Mouse (Mus musculus) left cerebral cortex, adult 8-10 months (tissue): ENCODE data around the gene Wtap. TPM values are rescaled to one million over a fixed set of nuclear protein-coding genes. Genes with fewer than 3 reads are reported as not detected.
"Not testable (repeated sequence)": the region's sequence is repeated elsewhere in the genome, so short reads cannot be mapped to it uniquely, and the experiment has no call there.

Experiments
- DNase-seq, 2 experiments: peaks; one replicate each; pipeline ENCODE4 v3.0.0; 2022; ENCODE audit warnings: low spot score in 2 of 2
- total RNA-seq, 4 experiments: library from RNA; stranded (reverse); gene quantifications; 2 replicates each; pipeline ENCODE4 v1.2.4; 2022

The Wtap gene
- 10 to 100 TPM; 51.8 to 58.0 (median 54.8) TPM for total RNA-seq

- no peak for DNase-seq
Measured at GRCm38 (mm10) chr17:12994069-12994468, at the start of gene Wtap. Gene Wtap (minus strand): TSS chr17:12994169.

GRCm38 (mm10) chr17:13036627-13037192 is 42.7 kb upstream of the Wtap start:
- DNase-seq = not testable (repeated sequence)

GRCm38 (mm10) chr17:13013316-13013715 is 19.3 kb upstream of the Wtap start:
- DNase-seq = no peak

- DNase-seq = no peak
Measured at GRCm38 (mm10) chr17:13009887-13010286, 15.9 kb upstream of the Wtap start.

- DNase-seq = no peak
Measured at GRCm38 (mm10) chr17:13008528-13008927, 14.6 kb upstream of the Wtap start.

- peak; percentile 94 to 97 for DNase-seq
Measured at GRCm38 (mm10) chr17:13007730-13008425, 13.9 kb upstream of the Wtap start.

GRCm38 (mm10) chr17:13006984-13007383 is 13.0 kb upstream of the Wtap start:
- DNase-seq = no peak

GRCm38 (mm10) chr17:13006546-13006945 is 12.6 kb upstream of the Wtap start, which contains the start of gene Sod2:
Gene Sod2 (plus strand): TSS chr17:13006846.
- DNase-seq = not testable (repeated sequence)

GRCm38 (mm10) chr17:13004436-13004835 is 10.5 kb upstream of the Wtap start:
- not testable (repeated sequence) for DNase-seq

- not testable (repeated sequence) for DNase-seq
Measured at GRCm38 (mm10) chr17:13002243-13002642, 8.3 kb upstream of the Wtap start.

GRCm38 (mm10) chr17:12999069-12999468 is 5.1 kb upstream of the Wtap start:
- DNase-seq = no peak

- DNase-seq = no peak
Measured at GRCm38 (mm10) chr17:12997890-12998289, 3.9 kb upstream of the Wtap start.

- DNase-seq = peak in 1 of 2 experiments; percentile 40
Measured at GRCm38 (mm10) chr17:12996345-12996744, 2.4 kb upstream of the Wtap start.

- DNase-seq = peak; percentile 86 to 96
Measured at GRCm38 (mm10) chr17:12992470-12992991, 1.4 kb downstream of the Wtap start.

GRCm38 (mm10) chr17:12991635-12992358 is 2.2 kb downstream of the Wtap start:
- peak; percentile 77 to 81 for DNase-seq

- DNase-seq = no peak
Measured at GRCm38 (mm10) chr17:12991194-12991634, 2.8 kb downstream of the Wtap start.

GRCm38 (mm10) chr17:12990567-12991145 is 3.3 kb downstream of the Wtap start:
- DNase-seq = no peak

GRCm38 (mm10) chr17:12988096-12988495 is 5.9 kb downstream of the Wtap start:
- not testable (repeated sequence) for DNase-seq

- no peak for DNase-seq
Measured at GRCm38 (mm10) chr17:12983988-12984387, 10.0 kb downstream of the Wtap start.

- no peak for DNase-seq
Measured at GRCm38 (mm10) chr17:12978546-12978945, 15.4 kb downstream of the Wtap start.

- DNase-seq = no peak
Measured at GRCm38 (mm10) chr17:12973851-12974250, 20.1 kb downstream of the Wtap start.

- no peak for DNase-seq
Measured at GRCm38 (mm10) chr17:12967173-12967572, 26.8 kb downstream of the Wtap start.
